Mouse (Mus musculus): Measurements from ENCODE around the gene Midn. TPM values are rescaled to one million over a fixed set of nuclear protein-coding genes. Genes with fewer than 3 reads are reported as not detected.

Midn gene
- polyA plus RNA-seq, 1 experiment from 2014 or later, result 8.8 TPM

DNA sequence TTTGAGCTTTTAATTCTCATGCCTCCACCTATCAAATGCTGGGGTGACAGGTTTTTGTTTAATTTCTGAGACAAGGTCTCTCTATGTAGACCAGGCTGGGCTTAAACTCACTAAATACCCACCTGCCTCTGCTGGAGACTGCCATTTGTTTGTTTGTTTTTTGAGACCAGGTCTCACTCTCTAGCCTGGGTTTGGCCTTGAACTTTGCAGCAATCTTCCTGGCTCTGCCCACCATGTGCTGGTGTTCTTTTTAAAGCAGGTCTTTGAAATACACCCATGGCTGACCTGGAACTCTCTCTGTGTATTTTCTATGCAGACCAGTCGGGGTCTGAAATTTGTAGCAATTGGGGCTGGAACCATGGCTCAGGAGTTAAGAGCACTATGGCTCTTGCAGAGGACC is 12.4 kb upstream of the Midn start:
- Histone ChIP-seq H3K36me3 (ENCODE audit: control insufficient read depth, insufficient read depth, low read length) (0 out of 2 replicates have a peak, but pooled peaks cover 4% of the 10 kb centered on the region), H3K4me3 (ENCODE audit: low read length) (no peak overlapping the region), H3K9ac (ENCODE audit: low read depth, low read length) (no peak overlapping the region), H3K27me3 (replicated peaks; ENCODE audit: control insufficient read depth, insufficient read depth, low read length) (peaks cover 14% of the 10 kb centered on the region; the same call in 1 of the 2 replicates), H3K4me2 (ENCODE audit: low read depth, low read length) (no peak overlapping the region), H3K9me3 (ENCODE audit: control insufficient read depth, low read length) (no peaks in the 10 kb centered on the region), H3K4me1 (ENCODE audit: control insufficient read depth, insufficient read depth, low read length) (peaks cover 47% of the 10 kb centered on the region), H3K27ac (ENCODE audit: low read length) (no peak overlapping the region)
- 89% methylated on average over 1 of the region's 1 CpGs for WGBS
- ATAC-seq, result no peak

DNA sequence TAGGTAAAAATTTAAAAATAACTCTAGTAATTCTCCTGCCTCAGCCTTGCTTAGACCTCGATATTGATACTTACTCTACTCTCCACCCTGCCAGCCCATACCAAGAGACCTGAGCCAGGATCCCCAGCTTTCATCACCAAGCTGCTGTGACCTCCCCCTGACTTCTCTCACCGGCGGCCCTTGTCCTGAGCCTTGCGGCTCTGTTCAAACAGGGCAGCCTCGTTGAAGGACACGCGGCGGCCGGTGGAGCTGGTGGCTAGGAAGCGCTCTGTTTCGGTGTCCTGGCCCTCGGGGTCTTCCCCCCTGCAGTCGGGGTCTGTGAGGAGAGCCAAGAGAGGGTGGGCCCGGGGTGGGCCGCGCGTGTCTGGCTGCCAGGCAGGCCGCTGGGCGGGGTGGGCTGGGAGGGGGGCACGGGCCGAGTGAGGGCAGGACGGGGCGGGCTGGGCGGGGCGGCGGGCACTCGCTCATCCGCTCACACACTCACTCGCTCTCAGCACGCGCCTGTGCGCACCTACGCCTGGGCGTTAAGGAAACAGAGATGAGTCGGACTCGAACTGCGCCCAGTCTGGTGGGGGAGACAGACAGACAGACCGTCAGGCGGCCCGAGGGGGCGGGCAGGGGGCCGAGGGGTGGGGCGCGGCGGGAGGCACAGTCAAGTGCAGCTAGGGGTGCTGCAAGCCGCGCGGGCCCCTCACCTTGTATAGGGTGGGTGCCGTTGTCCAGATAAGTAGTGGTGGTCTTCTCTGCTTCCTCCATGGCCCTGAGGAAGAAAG is 11.7 kb upstream of the Midn start:
- Histone ChIP-seq H3K4me2 (ENCODE audit: low read depth, low read length) (peak overlapping the region; percentile 98), H3K36me3 (ENCODE audit: control insufficient read depth, insufficient read depth, low read length) (0 out of 2 replicates have a peak, but pooled peaks cover 4% of the 10 kb centered on the region), H3K9me3 (ENCODE audit: control insufficient read depth, low read length) (no peaks in the 10 kb centered on the region), H3K4me1 (ENCODE audit: control insufficient read depth, insufficient read depth, low read length) (peaks cover 44% of the 10 kb centered on the region), H3K4me3 (ENCODE audit: low read length) (peak overlapping the region; percentile 73), H3K27ac (ENCODE audit: low read length) (no peak overlapping the region), H3K27me3 (replicated peaks; ENCODE audit: control insufficient read depth, insufficient read depth, low read length) (peaks cover 14% of the 10 kb centered on the region; the same call in 1 of the 2 replicates), H3K9ac (ENCODE audit: low read depth, low read length) (peak overlapping the region; percentile 45)
- no peak for ATAC-seq
- WGBS, result 18% methylated on average over 41 of the region's 49 CpGs

DNA sequence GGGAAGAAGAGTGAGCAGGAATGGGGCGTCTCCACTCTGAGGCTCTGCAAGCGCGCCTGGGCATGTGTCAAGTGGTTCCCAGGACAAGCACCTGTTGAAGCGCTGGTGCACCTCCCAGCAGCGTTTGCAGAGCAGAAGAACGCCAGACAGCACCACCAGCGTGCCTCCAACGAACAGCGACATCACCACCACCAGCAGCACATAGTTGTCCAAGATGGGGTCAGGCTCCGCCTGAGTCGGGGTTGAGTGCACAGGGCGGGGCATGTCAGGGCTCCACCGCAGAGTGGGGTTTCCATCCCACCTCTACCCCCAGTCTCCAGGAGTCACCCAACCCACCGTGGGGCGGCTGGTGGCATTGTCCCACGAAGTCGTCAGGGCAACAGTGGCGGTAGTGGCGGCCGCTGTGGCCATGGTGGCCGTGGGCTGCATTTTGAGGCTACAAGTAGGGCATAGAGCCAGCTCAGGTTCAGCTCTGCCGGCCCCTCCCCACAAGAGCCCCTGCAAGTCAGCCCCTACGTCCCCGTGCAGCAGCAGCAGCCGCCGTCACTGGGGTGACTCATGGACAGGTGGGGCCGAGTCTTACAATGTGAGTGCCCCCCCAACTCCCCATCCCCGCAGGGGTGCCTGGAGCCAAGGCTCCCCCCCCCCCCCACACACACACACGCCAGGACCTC is 11.0 kb upstream of the Midn start:
- ATAC-seq, result no peak
- peaks cover 36% of the 10 kb centered on the region for H3K4me1 ChIP-seq (ENCODE audit: control insufficient read depth, insufficient read depth, low read length)
- no peaks in the 10 kb centered on the region for H3K36me3 ChIP-seq (ENCODE audit: control insufficient read depth, insufficient read depth, low read length)
- 8% methylated on average over 27 of the region's 29 CpGs for WGBS
- H3K4me3 ChIP-seq (ENCODE audit: low read length), result peak overlapping the region; percentile 73
- H3K9me3 ChIP-seq (ENCODE audit: control insufficient read depth, low read length), result no peaks in the 10 kb centered on the region
- peak overlapping the region; percentile 98 for H3K4me2 ChIP-seq (ENCODE audit: low read depth, low read length)
- no peak overlapping the region for H3K27ac ChIP-seq (ENCODE audit: low read length)
- peak overlapping the region; percentile 45 for H3K9ac ChIP-seq (ENCODE audit: low read depth, low read length)
- H3K27me3 ChIP-seq (replicated peaks; ENCODE audit: control insufficient read depth, insufficient read depth, low read length), result peaks cover 14% of the 10 kb centered on the region; the same call in 1 of the 2 replicates

DNA sequence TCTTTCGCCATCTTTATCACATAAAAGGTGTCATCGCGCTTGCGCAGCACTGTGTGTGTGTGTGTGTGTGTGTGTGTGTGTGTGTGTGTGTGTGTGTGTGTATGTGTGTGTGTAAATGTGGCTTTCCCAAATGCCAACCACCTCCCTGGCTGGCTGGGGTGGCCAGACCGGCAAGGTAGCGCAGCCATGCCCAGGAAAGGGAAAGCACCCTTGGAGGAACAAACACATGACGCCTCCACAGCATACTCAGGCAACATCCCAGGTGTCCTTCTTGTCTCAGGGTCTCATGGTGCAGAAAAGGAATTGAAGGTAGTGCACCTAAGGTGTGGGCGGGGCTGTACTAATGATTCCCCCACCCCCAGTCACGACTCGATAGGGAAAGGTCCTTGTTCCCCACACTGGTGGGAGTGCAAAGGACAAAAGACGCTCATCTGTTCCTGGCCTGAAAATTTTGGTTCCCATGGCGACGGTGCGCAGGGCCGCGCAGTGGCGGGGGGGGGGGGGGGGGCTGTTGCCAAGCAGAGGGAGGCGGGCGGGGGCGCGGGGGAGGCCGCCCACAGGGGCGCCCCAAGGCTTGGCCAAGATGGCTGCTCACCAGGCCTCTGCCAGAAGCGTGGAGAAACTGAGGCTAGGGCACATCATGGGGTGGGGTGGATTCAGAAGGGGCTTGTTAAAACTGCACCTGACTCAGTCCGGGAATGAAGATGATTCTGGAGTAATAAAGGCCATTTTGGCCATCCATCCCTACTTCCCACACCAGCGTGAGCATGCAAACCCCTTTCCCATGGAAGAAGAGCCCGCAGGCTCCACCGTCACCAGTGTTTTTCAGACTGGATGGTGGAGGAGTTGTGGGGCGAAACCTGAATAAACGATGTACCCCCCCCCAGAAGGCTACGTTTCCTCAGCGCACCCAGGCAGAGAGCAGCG is 10.2 kb upstream of the Midn start:
- Histone ChIP-seq H3K4me2 (ENCODE audit: low read depth, low read length) (peak overlapping the region; percentile 98), H3K9ac (ENCODE audit: low read depth, low read length) (peak overlapping the region; percentile 78), H3K27ac (ENCODE audit: low read length) (no peak overlapping the region), H3K4me3 (ENCODE audit: low read length) (peak overlapping the region; percentile 73), H3K36me3 (ENCODE audit: control insufficient read depth, insufficient read depth, low read length) (no peaks in the 10 kb centered on the region), H3K4me1 (ENCODE audit: control insufficient read depth, insufficient read depth, low read length) (peaks cover 40% of the 10 kb centered on the region), H3K27me3 (replicated peaks; ENCODE audit: control insufficient read depth, insufficient read depth, low read length) (peaks cover 14% of the 10 kb centered on the region; the same call in 1 of the 2 replicates), H3K9me3 (ENCODE audit: control insufficient read depth, low read length) (no peaks in the 10 kb centered on the region)
- no peak for ATAC-seq
- WGBS, result 6% methylated on average over 30 of the region's 33 CpGs

DNA sequence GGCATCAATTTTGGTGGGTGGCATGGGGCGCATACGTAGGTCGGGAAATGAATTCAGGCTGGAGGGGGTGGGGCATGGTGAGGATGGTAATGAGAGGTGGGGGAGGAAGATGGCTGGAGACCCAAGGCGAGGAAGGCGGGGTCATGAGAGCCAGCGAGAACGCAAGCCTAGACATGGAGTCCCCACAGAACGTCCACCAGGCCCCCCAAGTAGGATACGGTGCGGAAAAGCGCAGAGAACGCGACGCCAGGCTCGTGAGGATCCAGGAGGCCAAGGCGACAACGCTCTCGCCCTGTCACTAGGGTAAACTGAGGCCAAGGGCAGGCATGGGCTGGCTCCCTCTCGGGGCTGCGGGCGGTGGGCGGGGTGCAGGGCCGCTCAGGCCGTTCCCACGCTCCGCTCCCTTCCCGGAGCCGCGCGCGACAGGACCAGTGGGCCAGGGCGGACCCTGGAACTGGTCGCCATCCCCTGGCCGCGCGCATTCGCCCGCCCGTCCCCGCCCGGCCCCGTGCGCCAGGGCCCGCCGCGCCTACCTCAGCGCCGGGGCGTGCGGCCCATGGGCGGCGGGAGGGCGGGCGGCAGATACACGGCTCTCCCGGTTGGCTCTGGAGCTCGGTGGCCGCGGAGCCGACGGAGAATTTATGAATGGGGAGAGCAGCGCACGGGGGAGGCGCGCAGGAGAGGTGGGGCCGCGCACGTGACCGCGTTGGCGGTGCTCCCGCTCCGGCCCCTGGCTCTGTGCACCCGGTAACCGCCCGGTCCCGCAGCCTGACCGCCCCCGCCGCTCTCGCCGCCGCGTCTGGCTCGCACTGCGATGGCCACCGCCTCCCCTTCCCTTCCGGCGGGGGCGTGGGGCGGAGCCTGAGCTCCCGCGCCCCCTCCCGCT is 9.3 kb upstream of the Midn start, which contains the start of gene Atp5d:
Atp5d (plus strand) TSS at position 80 of the 886 bp plus-strand sequence.
- 0% methylated on average over 86 of the region's 94 CpGs for WGBS
- no peaks in the 10 kb centered on the region for H3K36me3 ChIP-seq (ENCODE audit: control insufficient read depth, insufficient read depth, low read length)
- peak within 1 kb of the TSS; percentile 98 for H3K4me2 ChIP-seq (ENCODE audit: low read depth, low read length)
- H3K9ac ChIP-seq (ENCODE audit: low read depth, low read length), result peak within 1 kb of the TSS; percentile 78
- H3K27me3 ChIP-seq (replicated peaks; ENCODE audit: control insufficient read depth, insufficient read depth, low read length), result peaks cover 14% of the 10 kb centered on the region; the same call in 1 of the 2 replicates
- peak; percentile 8 for ATAC-seq
- H3K27ac ChIP-seq (ENCODE audit: low read length), result peak within 1 kb of the TSS; percentile 61
- H3K9me3 ChIP-seq (ENCODE audit: control insufficient read depth, low read length), result no peaks in the 10 kb centered on the region
- H3K4me1 ChIP-seq (ENCODE audit: control insufficient read depth, insufficient read depth, low read length), result peaks cover 47% of the 10 kb centered on the region
- peak within 1 kb of the TSS; percentile 73 for H3K4me3 ChIP-seq (ENCODE audit: low read length)

DNA sequence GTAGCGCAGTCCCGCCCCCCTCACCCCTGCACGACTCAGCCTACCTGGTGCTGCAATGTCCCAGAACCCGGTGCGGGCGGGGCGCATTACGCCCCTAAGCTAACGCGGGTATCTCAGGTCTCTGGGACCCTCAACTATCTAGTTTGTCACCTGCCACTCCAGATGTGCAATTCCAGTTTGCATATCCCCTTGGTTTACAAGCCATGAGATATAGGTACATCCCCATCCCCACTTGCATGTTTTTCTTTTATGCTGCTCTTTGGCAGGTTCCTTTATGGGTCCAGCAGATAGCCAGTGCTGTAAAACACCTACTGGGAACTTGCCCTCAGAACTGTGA is 8.7 kb upstream of the Midn start:
- Histone ChIP-seq H3K9ac (ENCODE audit: low read depth, low read length) (peak overlapping the region; percentile 78), H3K4me1 (ENCODE audit: control insufficient read depth, insufficient read depth, low read length) (peaks cover 52% of the 10 kb centered on the region), H3K9me3 (ENCODE audit: control insufficient read depth, low read length) (no peaks in the 10 kb centered on the region), H3K4me3 (ENCODE audit: low read length) (peak overlapping the region; percentile 73), H3K27ac (ENCODE audit: low read length) (peak overlapping the region; percentile 61), H3K4me2 (ENCODE audit: low read depth, low read length) (peak overlapping the region; percentile 98), H3K27me3 (replicated peaks; ENCODE audit: control insufficient read depth, insufficient read depth, low read length) (peaks cover 14% of the 10 kb centered on the region; the same call in 1 of the 2 replicates), H3K36me3 (ENCODE audit: control insufficient read depth, insufficient read depth, low read length) (peaks cover 4% of the 10 kb centered on the region; the same call in 1 of the 2 replicates)
- peak; percentile 4 for ATAC-seq
- WGBS, result 0% methylated on average over 10 of the region's 10 CpGs

DNA sequence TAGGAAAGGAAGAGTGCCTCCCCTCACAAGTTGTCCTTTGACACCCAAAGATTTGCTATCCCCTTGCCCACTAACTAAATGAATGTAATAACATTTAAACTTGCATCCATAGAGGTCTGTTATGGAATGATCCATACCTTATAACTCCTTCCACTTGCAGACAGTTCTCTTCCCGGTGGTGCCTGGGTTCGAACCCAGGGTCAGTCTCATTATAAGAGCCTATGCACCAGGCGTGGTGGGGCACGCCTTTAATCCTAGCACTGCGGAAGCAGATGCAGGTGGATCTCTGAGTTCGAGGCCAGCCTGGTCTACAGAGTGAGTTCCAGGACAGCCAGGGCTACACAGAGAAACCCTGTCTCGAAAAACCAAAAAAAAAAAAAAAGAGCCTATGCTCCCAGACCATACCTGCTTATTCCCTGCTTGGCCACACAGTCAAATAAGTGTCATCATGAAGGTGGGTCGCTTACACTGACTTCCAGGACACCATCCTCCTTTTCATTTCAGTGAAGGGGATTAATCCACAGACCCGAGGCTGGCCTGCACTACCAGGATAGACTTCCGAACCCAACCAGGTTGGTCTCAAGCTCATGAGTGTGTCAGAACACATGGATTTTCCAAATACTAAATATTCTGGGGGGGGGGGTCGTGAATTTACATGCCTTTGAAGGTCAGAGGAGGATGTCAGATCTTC is 8.0 kb upstream of the Midn start:
- WGBS, result 75% methylated on average over 11 of the region's 11 CpGs
- Histone ChIP-seq H3K36me3 (ENCODE audit: control insufficient read depth, insufficient read depth, low read length) (peaks cover 9% of the 10 kb centered on the region; the same call in 1 of the 2 replicates), H3K27ac (ENCODE audit: low read length) (no peak overlapping the region), H3K4me3 (ENCODE audit: low read length) (no peak overlapping the region), H3K4me2 (ENCODE audit: low read depth, low read length) (no peak overlapping the region), H3K4me1 (ENCODE audit: control insufficient read depth, insufficient read depth, low read length) (peaks cover 57% of the 10 kb centered on the region), H3K9me3 (ENCODE audit: control insufficient read depth, low read length) (no peaks in the 10 kb centered on the region), H3K27me3 (replicated peaks; ENCODE audit: control insufficient read depth, insufficient read depth, low read length) (peaks cover 14% of the 10 kb centered on the region; the same call in 1 of the 2 replicates), H3K9ac (ENCODE audit: low read depth, low read length) (no peak overlapping the region)
- no peak for ATAC-seq

DNA sequence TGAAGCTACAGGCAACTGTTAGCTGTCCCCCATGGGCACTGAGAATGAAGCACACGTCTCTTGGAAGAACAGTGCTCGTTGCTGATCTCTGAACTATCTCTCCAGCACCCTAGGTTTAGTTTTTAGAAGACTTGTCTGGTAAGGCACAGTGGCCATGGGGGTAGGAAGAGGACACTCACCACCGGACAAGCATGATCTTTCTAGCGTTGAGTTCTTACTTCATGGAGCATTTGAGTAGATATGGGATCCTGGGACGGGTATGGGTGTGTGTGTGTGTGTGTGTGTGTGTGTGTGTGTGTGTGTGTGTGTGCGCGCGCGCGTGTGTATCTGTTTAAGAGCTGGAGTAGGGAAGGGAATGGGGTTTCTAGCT is 7.4 kb upstream of the Midn start, which contains the start of gene Cbarp:
Cbarp (minus strand) TSS at position 170 of the 370 bp plus-strand sequence.
- peaks cover 14% of the 10 kb centered on the region; the same call in 1 of the 2 replicates for H3K27me3 ChIP-seq (replicated peaks; ENCODE audit: control insufficient read depth, insufficient read depth, low read length)
- WGBS, result 64% methylated on average over 10 of the region's 10 CpGs
- no peaks in the 10 kb centered on the region for H3K9me3 ChIP-seq (ENCODE audit: control insufficient read depth, low read length)
- peak within 1 kb of the TSS; percentile 98 for H3K4me2 ChIP-seq (ENCODE audit: low read depth, low read length)
- H3K27ac ChIP-seq (ENCODE audit: low read length), result peak within 1 kb of the TSS; percentile 80
- peaks cover 10% of the 10 kb centered on the region; the same call in 1 of the 2 replicates for H3K36me3 ChIP-seq (ENCODE audit: control insufficient read depth, insufficient read depth, low read length)
- H3K9ac ChIP-seq (ENCODE audit: low read depth, low read length), result peak within 1 kb of the TSS; percentile 78
- H3K4me1 ChIP-seq (ENCODE audit: control insufficient read depth, insufficient read depth, low read length), result peaks cover 62% of the 10 kb centered on the region
- no peak for ATAC-seq
- H3K4me3 ChIP-seq (ENCODE audit: low read length), result peak within 1 kb of the TSS; percentile 67

Data from intestine, embryonic 16.5 days (tissue).